Mouse (Mus musculus): ENCODE measurements around the gene Pigs. TPM values are rescaled to one million over a fixed set of nuclear protein-coding genes. Genes with fewer than 3 reads are reported as not detected.

Gene Pigs
- polyA plus RNA-seq, 1 experiment from 2014 or later = 58.8 TPM

- Histone ChIP-seq H3K9me3 (no peaks in the 10 kb centered on the region), H3K4me2 (no peak overlapping the region), H3K27ac (no peak overlapping the region), H3K4me3 (replicated peaks) (no peak overlapping the region), H3K9ac (no peak overlapping the region), H3K27me3 (0 out of 2 replicates have a peak, but pooled peaks cover 4% of the 10 kb centered on the region), H3K4me1 (peaks cover 1% of the 10 kb centered on the region; the same call in 1 of the 2 replicates), H3K36me3 (replicated peaks) (no peaks in the 10 kb centered on the region)
- WGBS = 32% methylated on average over 4 of the region's 4 CpGs
- ATAC-seq (ENCODE audit: low FRiP score) = no peak
Measured at GRCm38 (mm10) chr11:78355471-78356238, 27.4 kb downstream of the Pigs start.

- no peak overlapping the region for H3K9ac ChIP-seq
- no peaks in the 10 kb centered on the region for H3K36me3 ChIP-seq (replicated peaks)
- H3K4me1 ChIP-seq = peaks cover 3% of the 10 kb centered on the region; the same call in 1 of the 2 replicates
- H3K9me3 ChIP-seq = no peaks in the 10 kb centered on the region
- no peak for ATAC-seq (ENCODE audit: low FRiP score)
- 0 out of 2 replicates have a peak, but pooled peaks cover 4% of the 10 kb centered on the region for H3K27me3 ChIP-seq
- H3K4me2 ChIP-seq = no peak overlapping the region
- no peak overlapping the region for H3K27ac ChIP-seq
- WGBS = 10% methylated on average over 22 of the region's 22 CpGs
- no peak overlapping the region for H3K4me3 ChIP-seq (replicated peaks)
Measured at GRCm38 (mm10) chr11:78358330-78359007, 30.3 kb downstream of the Pigs start.

GRCm38 (mm10) chr11:78360125-78360788 lies 32.0 kb downstream of the Pigs start:
- Histone ChIP-seq H3K9ac (no peak overlapping the region), H3K27me3 (0 out of 2 replicates have a peak, but pooled peaks cover 4% of the 10 kb centered on the region), H3K4me1 (peaks cover 6% of the 10 kb centered on the region; the same call in 1 of the 2 replicates), H3K27ac (no peak overlapping the region), H3K36me3 (replicated peaks) (no peaks in the 10 kb centered on the region), H3K4me2 (peak overlapping the region; percentile 46), H3K9me3 (no peaks in the 10 kb centered on the region), H3K4me3 (replicated peaks) (peak overlapping the region; percentile 27)
- WGBS = 13% methylated on average over 13 of the region's 13 CpGs
- peak; percentile 63; the same call in 1 of the 2 replicates for ATAC-seq (ENCODE audit: low FRiP score)

- Histone ChIP-seq H3K27me3 (0 out of 2 replicates have a peak, but pooled peaks cover 4% of the 10 kb centered on the region), H3K9ac (no peak overlapping the region), H3K4me2 (peak overlapping the region; percentile 46; the same call in 1 of the 2 replicates), H3K9me3 (no peaks in the 10 kb centered on the region), H3K36me3 (replicated peaks) (no peaks in the 10 kb centered on the region), H3K4me1 (peaks cover 6% of the 10 kb centered on the region; the same call in 1 of the 2 replicates), H3K4me3 (replicated peaks) (no peak overlapping the region), H3K27ac (no peak overlapping the region)
- ATAC-seq (ENCODE audit: low FRiP score) = 0 out of 2 replicates have a peak, but pooled peaks have one; percentile 4
- 68% methylated on average over 2 of the region's 2 CpGs for WGBS
Measured at GRCm38 (mm10) chr11:78360789-78361131, 32.5 kb downstream of the Pigs start.

- Histone ChIP-seq H3K4me2 (no peak overlapping the region), H3K27ac (no peak overlapping the region), H3K9ac (no peak overlapping the region), H3K36me3 (replicated peaks) (no peaks in the 10 kb centered on the region), H3K27me3 (0 out of 2 replicates have a peak, but pooled peaks cover 3% of the 10 kb centered on the region), H3K4me1 (peaks cover 6% of the 10 kb centered on the region; the same call in 1 of the 2 replicates), H3K9me3 (no peaks in the 10 kb centered on the region), H3K4me3 (replicated peaks) (no peak overlapping the region)
- ATAC-seq (ENCODE audit: low FRiP score) = no peak
- WGBS = 83% methylated on average over 13 of the region's 13 CpGs
Measured at GRCm38 (mm10) chr11:78363309-78364007, 35.2 kb downstream of the Pigs start.

GRCm38 (mm10) chr11:78364103-78364502 lies 35.9 kb downstream of the Pigs start:
- Histone ChIP-seq H3K9ac (no peak overlapping the region), H3K27ac (no peak overlapping the region), H3K9me3 (no peaks in the 10 kb centered on the region), H3K36me3 (replicated peaks) (no peaks in the 10 kb centered on the region), H3K4me3 (replicated peaks) (no peak overlapping the region), H3K4me1 (peaks cover 6% of the 10 kb centered on the region; the same call in 1 of the 2 replicates), H3K4me2 (no peak overlapping the region), H3K27me3 (no peaks in the 10 kb centered on the region)
- WGBS = 62% methylated on average over 8 of the region's 8 CpGs
- no peak for ATAC-seq (ENCODE audit: low FRiP score)

GRCm38 (mm10) chr11:78367456-78368225 lies 39.4 kb downstream of the Pigs start:
- Histone ChIP-seq H3K4me1 (0 out of 2 replicates have a peak, but pooled peaks cover 5% of the 10 kb centered on the region), H3K4me2 (no peak overlapping the region), H3K36me3 (replicated peaks) (no peaks in the 10 kb centered on the region), H3K4me3 (replicated peaks) (no peak overlapping the region), H3K9ac (no peak overlapping the region), H3K27me3 (no peaks in the 10 kb centered on the region), H3K9me3 (no peaks in the 10 kb centered on the region), H3K27ac (no peak overlapping the region)
- ATAC-seq (ENCODE audit: low FRiP score) = no peak
- 88% methylated on average over 15 of the region's 15 CpGs for WGBS

- H3K9ac ChIP-seq = no peak overlapping the region
- ATAC-seq (ENCODE audit: low FRiP score) = no peak
- H3K4me3 ChIP-seq (replicated peaks) = no peak overlapping the region
- no peaks in the 10 kb centered on the region for H3K36me3 ChIP-seq (replicated peaks)
- 46% methylated on average over 1 of the region's 1 CpGs for WGBS
- H3K9me3 ChIP-seq = no peaks in the 10 kb centered on the region
- H3K4me2 ChIP-seq = no peak overlapping the region
- no peaks in the 10 kb centered on the region for H3K27me3 ChIP-seq
- H3K4me1 ChIP-seq = 0 out of 2 replicates have a peak, but pooled peaks cover 4% of the 10 kb centered on the region
- no peak overlapping the region for H3K27ac ChIP-seq
Measured at GRCm38 (mm10) chr11:78370389-78370788, 42.2 kb downstream of the Pigs start.

GRCm38 (mm10) chr11:78371711-78372110 lies 43.5 kb downstream of the Pigs start:
- no peak overlapping the region for H3K4me3 ChIP-seq (replicated peaks)
- 94% methylated on average over 11 of the region's 11 CpGs for WGBS
- no peak overlapping the region for H3K9ac ChIP-seq
- H3K27ac ChIP-seq = no peak overlapping the region
- H3K4me1 ChIP-seq = 0 out of 2 replicates have a peak, but pooled peaks cover 4% of the 10 kb centered on the region
- H3K27me3 ChIP-seq = no peaks in the 10 kb centered on the region
- no peak overlapping the region for H3K4me2 ChIP-seq
- ATAC-seq (ENCODE audit: low FRiP score) = no peak
- H3K36me3 ChIP-seq (replicated peaks) = no peaks in the 10 kb centered on the region
- no peaks in the 10 kb centered on the region for H3K9me3 ChIP-seq

- H3K4me2 ChIP-seq = no peak overlapping the region
- no peaks in the 10 kb centered on the region for H3K9me3 ChIP-seq
- H3K27me3 ChIP-seq = no peaks in the 10 kb centered on the region
- H3K4me3 ChIP-seq (replicated peaks) = no peak overlapping the region
- 89% methylated on average over 3 of the region's 3 CpGs for WGBS
- no peak overlapping the region for H3K9ac ChIP-seq
- ATAC-seq (ENCODE audit: low FRiP score) = no peak
- 0 out of 2 replicates have a peak, but pooled peaks cover 4% of the 10 kb centered on the region for H3K4me1 ChIP-seq
- no peak overlapping the region for H3K27ac ChIP-seq
- H3K36me3 ChIP-seq (replicated peaks) = no peaks in the 10 kb centered on the region
Measured at GRCm38 (mm10) chr11:78372166-78372565, 44.0 kb downstream of the Pigs start.

GRCm38 (mm10) chr11:78372610-78373009 lies 44.4 kb downstream of the Pigs start:
- no peak for ATAC-seq (ENCODE audit: low FRiP score)
- H3K27ac ChIP-seq = no peak overlapping the region
- H3K36me3 ChIP-seq (replicated peaks) = no peaks in the 10 kb centered on the region
- 66% methylated on average over 7 of the region's 7 CpGs for WGBS
- no peak overlapping the region for H3K4me2 ChIP-seq
- no peak overlapping the region for H3K4me3 ChIP-seq (replicated peaks)
- no peaks in the 10 kb centered on the region for H3K9me3 ChIP-seq
- no peak overlapping the region for H3K9ac ChIP-seq
- 0 out of 2 replicates have a peak, but pooled peaks cover 4% of the 10 kb centered on the region for H3K4me1 ChIP-seq
- no peaks in the 10 kb centered on the region for H3K27me3 ChIP-seq
